Mouse (Mus musculus) midbrain, embryonic 14.5 days (tissue): ENCODE data around the gene Tex14. TPM values are rescaled to one million over a fixed set of nuclear protein-coding genes. Genes with fewer than 3 reads are reported as not detected.
A peak's percentile ranks its signal among the peaks of the same experiment; 100 is the strongest.

Source experiments
- ATAC-seq: fragments of 200-750 bp; cut with Nextera tagmentation; 2 replicates; pipeline ENCODE4 v1.8.0; 2017; ENCODE audit warnings: moderate number of reproducible peaks, moderate library complexity; ENCODE audit not compliant: low FRiP score, low TSS enrichment
- DNase-seq: peaks from one replicate; pipeline ENCODE4 v3.0.0-alpha.2; 2015
- H3K27ac ChIP-seq: fragments of 300-500 bp; sonication (generic); replicated peaks from 2 replicates; pipeline ENCODE4 v1.5.1; 2014; ENCODE audit warnings: mild to moderate bottlenecking, low read depth, low read length, moderate library complexity
- H3K27me3 ChIP-seq: fragments of 300-500 bp; sonication (generic); 2 replicates; pipeline ENCODE4 v1.6.1; 2014; ENCODE audit warnings: low read length, control low read depth, mixed read lengths; ENCODE audit not compliant: control insufficient read depth, insufficient read depth
- H3K36me3 ChIP-seq: fragments of 300-500 bp; sonication (generic); 2 replicates; pipeline ENCODE4 v1.6.1; 2014; ENCODE audit warnings: low read length, control low read depth; ENCODE audit not compliant: control insufficient read depth, insufficient read depth
- H3K4me1 ChIP-seq: fragments of 300-500 bp; sonication (generic); 2 replicates; pipeline ENCODE4 v1.6.1; 2014; ENCODE audit warnings: mild to moderate bottlenecking, antibody characterized with exemption, low read length, control low read depth; ENCODE audit not compliant: control insufficient read depth, insufficient read depth
- H3K4me2 ChIP-seq: fragments of 300-500 bp; sonication (generic); 2 replicates; pipeline ENCODE4 v1.6.1; 2014; ENCODE audit warnings: mild to moderate bottlenecking, low read length, moderate library complexity
- H3K4me3 ChIP-seq: fragments of 300-500 bp; sonication (generic); replicated peaks from 2 replicates; pipeline ENCODE4 v1.5.1; 2014; ENCODE audit warnings: low read depth, low read length
- H3K9ac ChIP-seq: fragments of 300-500 bp; sonication (generic); replicated peaks from 2 replicates; pipeline ENCODE4 v1.6.1; 2014; ENCODE audit warnings: mild to moderate bottlenecking, low read length, moderate library complexity
- H3K9me3 ChIP-seq: fragments of 300-500 bp; sonication (generic); 2 replicates; pipeline ENCODE4 v1.6.1; 2016; ENCODE audit warnings: low read length, control low read depth, mixed read lengths; ENCODE audit not compliant: control insufficient read depth
- WGBS: fragments of 180-500 bp; shearing (Covaris S2); extraction: QIAGEN DNeasy Blood & Tissue Kit; methylation state at CpG from one replicate; pipeline ENCODE4 v1.1.7; 2014; 5-methylcytosine and 5-hydroxymethylcytosine counted together
- polyA plus RNA-seq: library from polyadenylated mRNA; unstranded; fragments of >200 nt; fragmentation: Nextera tagmentation; extraction: Ambion mirVana; gene quantifications from 2 replicates; pipeline ENCODE4 v1.2.1, GENCODE M21; 2014

Tex14 gene
- polyA plus RNA-seq, 1 experiment from 2014 or later, result 0.86 TPM

- Histone ChIP-seq H3K9me3 (no peaks in the 10 kb centered on the region), H3K4me2 (no peak overlapping the region), H3K9ac (no peak overlapping the region), H3K36me3 (no peaks in the 10 kb centered on the region), H3K27me3 (no peaks in the 10 kb centered on the region), H3K27ac (no peak overlapping the region), H3K4me1 (peaks cover 17% of the 10 kb centered on the region), H3K4me3 (no peak overlapping the region)
- WGBS, result 85% methylated on average over 8 of the region's 8 CpGs
- ATAC-seq (no peak), DNase-seq (no peak)
Observed at GRCm38 (mm10) chr11:87581933-87582710, 177.3 kb downstream of the Tex14 start.

GRCm38 (mm10) chr11:87583291-87584034, 178.6 kb downstream of the Tex14 start:
- no peak for ATAC-seq
- no peak overlapping the region for H3K4me2 ChIP-seq
- no peak for DNase-seq

DNA sequence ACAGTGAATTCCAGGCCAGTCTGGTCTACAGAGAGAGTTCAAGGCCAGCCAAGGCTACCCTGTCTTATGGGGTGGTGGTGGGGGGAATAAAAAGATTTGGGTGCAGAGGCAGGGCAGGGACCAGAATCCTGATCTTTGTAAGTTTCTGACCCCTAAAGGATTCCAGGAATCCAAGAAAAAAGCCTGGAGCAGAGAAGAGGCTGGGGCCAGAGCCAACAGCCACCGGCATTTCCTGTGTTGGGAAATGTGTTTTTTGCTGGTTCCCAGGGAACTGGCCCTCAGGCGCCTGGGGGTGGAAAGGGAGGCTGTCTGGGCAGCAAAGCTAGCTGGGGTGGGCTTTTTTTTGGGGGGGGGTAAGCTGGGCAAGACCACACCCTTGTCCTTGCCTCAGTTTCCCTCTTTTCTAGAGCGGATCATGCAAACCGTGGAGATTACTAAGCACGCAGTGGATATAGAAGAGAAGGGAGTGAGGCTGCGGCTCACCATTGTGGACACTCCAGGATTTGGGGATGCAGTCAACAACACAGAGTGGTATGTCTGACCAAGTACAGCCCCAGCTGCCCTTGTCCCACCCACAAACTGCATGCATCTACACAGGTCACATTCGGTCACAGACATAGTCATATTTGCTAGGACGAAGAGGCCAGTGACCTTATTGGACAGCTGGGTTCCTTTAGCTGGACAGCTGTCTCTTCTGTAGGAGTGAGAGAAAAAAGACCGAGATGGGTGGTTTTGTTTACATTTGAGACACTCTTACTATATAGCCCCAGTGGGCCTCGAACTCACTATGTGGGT, 180.0 kb downstream of the Tex14 start:
- Histone ChIP-seq H3K4me2 (no peak overlapping the region), H3K27ac (no peak overlapping the region), H3K9ac (no peak overlapping the region), H3K36me3 (no peaks in the 10 kb centered on the region), H3K9me3 (no peaks in the 10 kb centered on the region), H3K4me3 (no peak overlapping the region), H3K27me3 (no peaks in the 10 kb centered on the region), H3K4me1 (peaks cover 5% of the 10 kb centered on the region; the same call in 1 of the 2 replicates)
- DNase-seq, result no peak
- 89% methylated on average over 10 of the region's 10 CpGs for WGBS
- no peak for ATAC-seq

More at GRCm38 (mm10) chr11:87583291-87584034, 178.6 kb downstream of the Tex14 start:
- H3K27me3 ChIP-seq, result no peaks in the 10 kb centered on the region
- 0 out of 2 replicates have a peak, but pooled peaks cover 7% of the 10 kb centered on the region for H3K4me1 ChIP-seq
- WGBS, result 88% methylated on average over 6 of the region's 6 CpGs
- H3K4me3 ChIP-seq, result no peak overlapping the region
- H3K36me3 ChIP-seq, result no peaks in the 10 kb centered on the region
- H3K27ac ChIP-seq, result no peak overlapping the region
- H3K9ac ChIP-seq, result no peak overlapping the region
- no peaks in the 10 kb centered on the region for H3K9me3 ChIP-seq

- no peak overlapping the region for H3K4me2 ChIP-seq
- ATAC-seq, result no peak
- 92% methylated on average over 5 of the region's 5 CpGs for WGBS
Observed at GRCm38 (mm10) chr11:87587211-87587874, 182.5 kb downstream of the Tex14 start.

DNA sequence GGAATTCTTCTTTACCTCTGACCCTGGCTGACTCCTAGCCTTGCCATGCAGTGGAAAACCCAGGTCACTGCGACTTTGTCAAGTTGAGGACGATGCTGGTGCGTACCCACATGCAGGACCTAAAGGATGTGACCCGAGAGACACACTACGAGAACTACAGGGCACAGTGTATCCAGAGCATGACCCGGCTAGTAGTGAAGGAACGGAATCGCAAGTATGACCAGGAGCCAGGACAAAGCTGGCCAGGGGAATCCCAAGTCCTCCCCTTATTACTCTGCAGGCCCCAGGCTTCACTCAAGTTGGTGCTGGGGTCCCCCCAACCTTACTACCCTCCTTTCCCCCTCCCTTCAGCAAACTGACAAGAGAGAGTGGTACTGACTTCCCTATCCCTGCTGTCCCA, 184.7 kb downstream of the Tex14 start:
- H3K4me3 ChIP-seq, result 0 out of 2 replicates have a peak overlapping the region, but pooled peaks have one; percentile 65
- H3K9ac ChIP-seq, result no peak overlapping the region
- H3K36me3 ChIP-seq, result peaks cover 8% of the 10 kb centered on the region; the same call in 1 of the 2 replicates
- H3K27ac ChIP-seq, result no peak overlapping the region
- H3K4me2 ChIP-seq, result no peak overlapping the region
- 91% methylated on average over 8 of the region's 8 CpGs for WGBS
- H3K4me1 ChIP-seq, result peaks cover 25% of the 10 kb centered on the region
- no peaks in the 10 kb centered on the region for H3K27me3 ChIP-seq
- no peak for DNase-seq
- no peak for ATAC-seq
- no peaks in the 10 kb centered on the region for H3K9me3 ChIP-seq

More at GRCm38 (mm10) chr11:87587211-87587874, 182.5 kb downstream of the Tex14 start:
- Histone ChIP-seq H3K27ac (no peak overlapping the region), H3K27me3 (no peaks in the 10 kb centered on the region), H3K9ac (no peak overlapping the region), H3K36me3 (no peaks in the 10 kb centered on the region), H3K4me1 (peaks cover 15% of the 10 kb centered on the region), H3K9me3 (no peaks in the 10 kb centered on the region), H3K4me3 (no peak overlapping the region)
- DNase-seq, result no peak

DNA sequence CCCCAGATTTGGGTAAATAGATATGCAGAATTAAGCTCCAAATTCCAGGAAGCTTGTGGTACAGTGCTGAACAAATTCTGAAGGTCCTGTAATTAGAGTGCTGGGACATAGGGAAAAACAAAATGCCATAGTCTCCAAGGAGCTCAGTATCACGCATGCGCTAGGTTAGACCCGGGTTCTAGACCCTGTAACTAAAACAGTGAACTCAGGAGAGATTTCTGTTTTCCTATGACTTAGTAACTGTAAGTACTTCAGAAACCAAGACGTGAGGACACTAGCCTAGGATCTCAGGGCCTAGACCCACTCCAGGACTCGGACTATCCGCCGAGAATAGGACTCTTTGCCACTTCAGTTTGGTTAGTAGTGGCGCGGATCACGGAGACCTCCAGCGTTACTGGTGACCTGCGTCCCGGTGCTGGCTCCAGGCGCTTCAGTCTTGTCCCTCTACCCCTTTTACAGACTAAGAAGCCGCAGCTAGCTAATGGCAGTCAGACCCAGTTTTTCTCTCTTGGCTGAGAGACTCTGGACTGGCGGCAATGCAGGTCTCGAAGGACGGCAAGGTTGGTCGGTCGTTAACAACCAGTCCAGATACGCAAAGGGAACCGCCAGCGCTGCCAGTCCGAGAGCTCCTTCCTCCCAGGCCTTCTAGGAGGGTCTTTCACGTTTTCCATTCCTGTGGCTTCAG, 186.1 kb downstream of the Tex14 start:
- Histone ChIP-seq H3K27me3 (no peaks in the 10 kb centered on the region), H3K4me1 (peaks cover 30% of the 10 kb centered on the region), H3K9me3 (no peaks in the 10 kb centered on the region), H3K4me3 (peak overlapping the region; percentile 65), H3K9ac (peak overlapping the region; percentile 76), H3K36me3 (peaks cover 8% of the 10 kb centered on the region; the same call in 1 of the 2 replicates), H3K27ac (peak overlapping the region; percentile 90), H3K4me2 (peak overlapping the region; percentile 93)
- no peak for ATAC-seq
- WGBS, result 2% methylated on average over 25 of the region's 25 CpGs
- peak; percentile 58 for DNase-seq

- under 1% methylated on average over 61 of the region's 61 CpGs for WGBS
- ATAC-seq, result peak; percentile 98
Observed at GRCm38 (mm10) chr11:87591526-87592353, 186.9 kb downstream of the Tex14 start, which contains the start of gene Mtmr4. Gene Mtmr4 (plus strand): TSS chr11:87592162.

More at GRCm38 (mm10) chr11:87591526-87592353, 186.9 kb downstream of the Tex14 start, which contains the start of gene Mtmr4:
- Histone ChIP-seq H3K9me3 (no peaks in the 10 kb centered on the region), H3K4me2 (peak within 1 kb of the TSS; percentile 93), H3K36me3 (peaks cover 8% of the 10 kb centered on the region; the same call in 1 of the 2 replicates), H3K4me3 (peak within 1 kb of the TSS; percentile 65), H3K27me3 (no peaks in the 10 kb centered on the region), H3K9ac (peak within 1 kb of the TSS; percentile 76), H3K4me1 (peaks cover 32% of the 10 kb centered on the region), H3K27ac (peak within 1 kb of the TSS; percentile 91)
- DNase-seq, result peak; percentile 98
